Mouse (Mus musculus) liver, embryonic 13.5 days (tissue): ENCODE measurements around the gene Lrrc46. TPM values are rescaled to one million over a fixed set of nuclear protein-coding genes. Genes with fewer than 3 reads are reported as not detected.

ENCODE experiments used
- ATAC-seq: fragments of 200-750 bp; cut with Nextera tagmentation; 2 replicates; pipeline ENCODE4 v1.8.0; 2017; ENCODE audit warnings: low read depth, mild to moderate bottlenecking, moderate number of reproducible peaks, moderate library complexity
- DNase-seq: peaks from one replicate; pipeline ENCODE4 v3.0.0; 2022
- H3K27ac ChIP-seq: fragments of 300-500 bp; sonication (generic); 2 replicates; pipeline ENCODE4 v1.5.1; 2015; ENCODE audit warnings: moderate library complexity, mild to moderate bottlenecking, inconsistent platforms
- H3K27me3 ChIP-seq: fragments of 300-500 bp; sonication (generic); 2 replicates; pipeline ENCODE4 v1.6.1; 2015; ENCODE audit warnings: mild to moderate bottlenecking, inconsistent platforms
- H3K36me3 ChIP-seq: fragments of 300-500 bp; sonication (generic); 2 replicates; pipeline ENCODE4 v1.6.1; 2015; ENCODE audit warnings: mild to moderate bottlenecking, inconsistent platforms
- H3K4me1 ChIP-seq: fragments of 300-500 bp; sonication (generic); replicated peaks from 2 replicates; pipeline ENCODE4 v1.6.1; 2015; ENCODE audit warnings: inconsistent platforms
- H3K4me2 ChIP-seq: fragments of 300-500 bp; sonication (generic); 2 replicates; pipeline ENCODE4 v1.6.1; 2015; ENCODE audit warnings: inconsistent platforms, mild to moderate bottlenecking, moderate library complexity
- H3K4me3 ChIP-seq: fragments of 300-500 bp; sonication (generic); replicated peaks from 2 replicates; pipeline ENCODE4 v1.5.1; 2015; ENCODE audit warnings: mild to moderate bottlenecking, inconsistent platforms
- H3K9ac ChIP-seq: fragments of 300-500 bp; sonication (generic); 2 replicates; pipeline ENCODE4 v1.6.1; 2015; ENCODE audit warnings: mild to moderate bottlenecking, inconsistent platforms
- H3K9me3 ChIP-seq: fragments of 300-500 bp; sonication (generic); replicated peaks from 2 replicates; pipeline ENCODE4 v1.6.1; 2016; ENCODE audit warnings: inconsistent platforms
- WGBS: fragments of 180-500 bp; shearing (Covaris S2); methylation state at CpG from one replicate; pipeline ENCODE4 v1.1.7; 2015; ENCODE audit not compliant: insufficient replicate concordance; 5-methylcytosine and 5-hydroxymethylcytosine counted together
- polyA plus RNA-seq: library from polyadenylated mRNA; unstranded; fragments of >200 nt; fragmentation: Nextera tagmentation; extraction: Ambion mirVana; gene quantifications from 2 replicates; pipeline ENCODE4 v1.2.1, GENCODE M21; 2015

The Lrrc46 gene
- polyA plus RNA-seq, 1 experiment from 2014 or later = 0.38 TPM

GRCm38 (mm10) chr11:97069333-97069732 lies 28.1 kb upstream of the Lrrc46 start:
- no peaks in the 10 kb centered on the region for H3K9me3 ChIP-seq
- DNase-seq = no peak
- 56% methylated on average over 1 of the region's 1 CpGs for WGBS
- H3K27me3 ChIP-seq = no peaks in the 10 kb centered on the region
- peaks cover 10% of the 10 kb centered on the region for H3K36me3 ChIP-seq
- no peak overlapping the region for H3K4me3 ChIP-seq
- H3K4me1 ChIP-seq = no peaks in the 10 kb centered on the region
- no peak overlapping the region for H3K4me2 ChIP-seq
- H3K27ac ChIP-seq = no peak overlapping the region
- no peak for ATAC-seq
- H3K9ac ChIP-seq = no peak overlapping the region

DNA sequence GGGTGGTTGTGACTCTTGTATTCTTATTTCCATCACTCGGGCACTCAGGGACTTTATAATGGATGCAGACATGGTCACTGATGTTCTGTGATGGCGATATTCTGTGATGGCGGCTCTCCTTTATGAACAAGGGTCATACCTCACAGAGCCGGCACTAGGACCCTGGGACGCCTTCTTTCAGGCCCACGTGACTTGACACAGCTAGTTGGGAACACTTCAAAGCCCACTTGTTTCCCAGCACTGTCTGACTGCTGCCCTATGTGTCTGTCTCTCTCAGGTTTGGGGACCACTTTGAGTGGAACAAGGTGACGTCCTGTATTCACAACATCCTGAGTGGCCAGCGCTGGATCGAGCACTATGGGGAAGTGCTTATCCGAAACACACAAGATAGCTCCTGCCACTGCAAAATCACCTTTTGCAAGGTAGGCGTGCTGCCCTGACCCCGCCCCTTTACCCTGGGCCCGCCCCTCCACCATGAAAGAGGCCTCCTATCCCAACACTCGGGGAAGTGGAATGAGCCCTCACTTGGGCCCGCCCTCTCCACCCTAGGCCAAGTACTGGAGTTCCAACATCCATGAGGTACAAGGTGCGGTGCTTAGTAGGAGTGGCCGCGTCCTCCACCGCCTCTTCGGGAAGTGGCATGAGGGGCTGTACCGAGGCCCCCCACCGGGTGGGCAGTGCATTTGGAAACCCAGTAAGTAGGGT lies 25.6 kb upstream of the Lrrc46 start:
- ATAC-seq (0 out of 2 replicates have a peak, but pooled peaks have one; percentile 18), DNase-seq (no peak)
- no peak overlapping the region for H3K4me3 ChIP-seq
- H3K9me3 ChIP-seq = no peaks in the 10 kb centered on the region
- no peaks in the 10 kb centered on the region for H3K27me3 ChIP-seq
- no peak overlapping the region for H3K27ac ChIP-seq
- H3K4me1 ChIP-seq = 0 out of 2 replicates have a peak, but pooled peaks cover 3% of the 10 kb centered on the region
- H3K4me2 ChIP-seq = no peak overlapping the region
- 67% methylated on average over 22 of the region's 22 CpGs for WGBS
- H3K9ac ChIP-seq = no peak overlapping the region
- H3K36me3 ChIP-seq = peaks cover 10% of the 10 kb centered on the region

GRCm38 (mm10) chr11:97065538-97066295 lies 24.5 kb upstream of the Lrrc46 start:
- WGBS = 75% methylated on average over 12 of the region's 12 CpGs
- no peak overlapping the region for H3K4me2 ChIP-seq
- H3K4me3 ChIP-seq = no peak overlapping the region
- H3K9me3 ChIP-seq = no peaks in the 10 kb centered on the region
- H3K4me1 ChIP-seq = peaks cover 12% of the 10 kb centered on the region
- H3K9ac ChIP-seq = no peak overlapping the region
- DNase-seq (no peak), ATAC-seq (no peak)
- H3K27me3 ChIP-seq = no peaks in the 10 kb centered on the region
- H3K36me3 ChIP-seq = peaks cover 14% of the 10 kb centered on the region
- H3K27ac ChIP-seq = no peak overlapping the region

GRCm38 (mm10) chr11:97063921-97064295 lies 22.7 kb upstream of the Lrrc46 start:
- Histone ChIP-seq H3K36me3 (peaks cover 28% of the 10 kb centered on the region), H3K4me2 (no peak overlapping the region), H3K9me3 (no peaks in the 10 kb centered on the region), H3K27ac (no peak overlapping the region), H3K4me1 (peaks cover 12% of the 10 kb centered on the region), H3K4me3 (no peak overlapping the region), H3K27me3 (no peaks in the 10 kb centered on the region), H3K9ac (no peak overlapping the region)
- 76% methylated on average over 3 of the region's 3 CpGs for WGBS
- no peak for DNase-seq
- no peak for ATAC-seq

DNA sequence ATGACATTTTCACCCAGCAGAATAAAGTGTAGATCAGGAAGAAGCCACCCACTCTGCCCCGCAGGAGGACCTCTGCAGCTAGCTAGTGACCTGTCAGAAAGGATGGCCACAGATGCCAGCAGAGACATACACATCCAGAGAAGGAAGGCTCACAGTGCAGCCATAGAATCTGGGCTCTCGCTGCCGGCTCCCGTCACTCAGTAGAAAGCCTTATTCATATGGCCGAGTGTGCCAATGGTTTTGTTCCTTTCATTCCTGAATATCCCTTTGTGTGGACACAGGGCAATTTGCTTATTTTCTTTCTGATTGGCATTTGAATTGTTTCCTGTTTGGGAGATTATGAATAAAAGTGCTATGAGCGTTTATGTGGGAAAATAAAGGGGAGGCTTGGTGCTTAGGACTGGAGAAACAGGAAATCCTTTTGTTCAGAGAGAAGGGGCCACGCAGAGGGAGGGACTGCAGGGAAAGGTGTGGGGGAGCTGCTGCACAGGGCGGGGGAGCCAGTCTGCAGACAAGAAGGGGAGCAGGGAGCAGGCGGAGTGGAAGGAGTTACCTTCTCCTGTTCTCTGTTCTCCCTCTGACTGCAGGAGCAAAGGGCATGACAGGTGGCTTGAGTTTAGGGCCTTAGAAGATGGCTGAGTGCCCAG lies 22.2 kb upstream of the Lrrc46 start:
- H3K9ac ChIP-seq = no peak overlapping the region
- 53% methylated on average over 9 of the region's 9 CpGs for WGBS
- no peak overlapping the region for H3K4me3 ChIP-seq
- H3K9me3 ChIP-seq = no peaks in the 10 kb centered on the region
- H3K4me2 ChIP-seq = no peak overlapping the region
- H3K36me3 ChIP-seq = peaks cover 29% of the 10 kb centered on the region
- H3K27ac ChIP-seq = no peak overlapping the region
- H3K4me1 ChIP-seq = peaks cover 12% of the 10 kb centered on the region
- ATAC-seq (no peak), DNase-seq (no peak)
- H3K27me3 ChIP-seq = no peaks in the 10 kb centered on the region

- Histone ChIP-seq H3K4me2 (peak overlapping the region; percentile 85), H3K9me3 (no peaks in the 10 kb centered on the region), H3K4me3 (peak overlapping the region; percentile 71), H3K27ac (no peak overlapping the region), H3K9ac (peak overlapping the region; percentile 80), H3K27me3 (no peaks in the 10 kb centered on the region), H3K4me1 (peaks cover 28% of the 10 kb centered on the region), H3K36me3 (peaks cover 52% of the 10 kb centered on the region)
- WGBS = 18% methylated on average over 11 of the region's 11 CpGs
- ATAC-seq = peak; percentile 77
- peak; percentile 67 for DNase-seq
Observed at GRCm38 (mm10) chr11:97052219-97052646, 11.0 kb upstream of the Lrrc46 start.

GRCm38 (mm10) chr11:97050944-97051586 lies 9.9 kb upstream of the Lrrc46 start:
- no peaks in the 10 kb centered on the region for H3K27me3 ChIP-seq
- peaks cover 28% of the 10 kb centered on the region for H3K4me1 ChIP-seq
- H3K9ac ChIP-seq = peak overlapping the region; percentile 80
- H3K36me3 ChIP-seq = peaks cover 50% of the 10 kb centered on the region
- H3K9me3 ChIP-seq = no peaks in the 10 kb centered on the region
- peak overlapping the region; percentile 71 for H3K4me3 ChIP-seq
- DNase-seq (no peak), ATAC-seq (peak; percentile 6; the same call in 1 of the 2 replicates)
- H3K27ac ChIP-seq = peak overlapping the region; percentile 71
- WGBS = 12% methylated on average over 13 of the region's 13 CpGs
- H3K4me2 ChIP-seq = peak overlapping the region; percentile 85

DNA sequence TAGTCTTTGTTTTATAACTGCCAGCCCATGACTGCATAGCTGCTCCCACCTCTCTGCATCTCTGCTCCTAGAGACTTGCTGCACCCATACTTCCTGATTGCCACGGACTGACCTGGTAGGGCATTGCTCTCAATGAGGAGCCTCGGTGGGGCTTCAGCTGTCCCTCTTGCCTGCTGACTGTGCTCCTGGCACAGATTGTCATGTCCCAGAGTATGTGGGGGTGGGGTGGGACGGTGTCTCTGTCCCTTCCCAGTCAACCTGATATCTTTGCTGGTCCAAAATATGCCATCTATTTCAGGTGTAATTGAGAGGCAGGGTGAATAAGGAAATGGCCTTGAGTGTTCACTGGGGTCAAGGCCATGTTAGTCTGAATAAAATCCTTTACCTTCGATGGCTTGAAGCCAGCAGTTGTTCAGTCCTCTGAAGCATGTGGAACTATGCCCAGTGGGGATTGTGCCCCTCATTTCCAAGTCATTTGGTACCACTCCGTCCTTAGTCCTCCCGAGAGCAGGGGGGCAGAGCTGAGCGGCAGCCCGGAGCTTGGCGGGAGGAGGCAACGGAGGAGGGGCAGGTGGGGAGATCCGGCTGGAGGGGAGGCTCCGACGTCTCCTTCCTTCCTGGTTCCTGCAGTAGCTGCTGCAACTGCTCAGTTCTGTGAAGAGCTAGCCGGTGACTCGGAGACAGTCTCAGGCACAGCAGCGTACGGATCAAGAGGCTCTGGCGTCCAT lies 9.2 kb upstream of the Lrrc46 start, which contains the start of gene Osbpl7:
Gene Osbpl7, plus strand, starts transcription at position 413 of the 728 bp plus-strand sequence.
- Histone ChIP-seq H3K4me3 (peak within 1 kb of the TSS; percentile 71), H3K36me3 (peaks cover 50% of the 10 kb centered on the region), H3K9me3 (no peaks in the 10 kb centered on the region), H3K4me1 (peaks cover 28% of the 10 kb centered on the region), H3K27me3 (no peaks in the 10 kb centered on the region), H3K27ac (peak within 1 kb of the TSS; percentile 71), H3K9ac (peak within 1 kb of the TSS; percentile 80), H3K4me2 (peak within 1 kb of the TSS; percentile 85)
- DNase-seq = peak; percentile 50
- peak; percentile 63 for ATAC-seq
- 6% methylated on average over 18 of the region's 18 CpGs for WGBS

DNA sequence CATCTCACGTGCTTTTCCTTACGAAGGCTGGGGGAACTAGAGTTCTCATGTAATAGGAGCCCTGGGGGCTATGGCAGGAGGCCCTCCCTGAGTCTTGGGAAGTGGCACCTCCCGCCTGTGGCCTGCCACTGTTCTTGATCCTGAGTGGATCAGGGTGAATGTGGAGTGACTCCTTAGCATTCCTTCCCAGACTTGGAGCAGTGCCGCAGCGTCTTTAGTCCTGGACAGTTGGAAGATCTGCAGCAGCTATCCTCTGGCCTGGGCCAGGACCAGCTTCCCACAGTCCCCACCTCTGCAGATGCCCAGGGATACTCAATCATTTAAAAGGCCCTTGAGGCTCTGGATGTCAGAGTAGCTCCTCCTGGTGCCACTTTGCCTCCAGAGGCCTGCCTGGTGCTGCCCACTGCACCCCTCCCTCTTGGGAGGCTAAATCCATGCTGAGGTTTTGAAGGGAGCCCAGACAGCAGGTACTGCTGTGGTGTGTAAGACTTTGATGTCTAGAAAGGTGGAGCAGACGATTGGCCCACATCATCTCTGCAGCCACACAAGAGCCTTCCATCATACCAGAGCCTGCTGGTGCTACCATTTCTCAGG lies 8.4 kb upstream of the Lrrc46 start:
- WGBS = 70% methylated on average over 6 of the region's 6 CpGs
- peak overlapping the region; percentile 85; the same call in 1 of the 2 replicates for H3K4me2 ChIP-seq
- ATAC-seq (no peak), DNase-seq (no peak)
- no peak overlapping the region for H3K9ac ChIP-seq
- no peaks in the 10 kb centered on the region for H3K9me3 ChIP-seq
- H3K27me3 ChIP-seq = no peaks in the 10 kb centered on the region
- peaks cover 28% of the 10 kb centered on the region for H3K4me1 ChIP-seq
- H3K27ac ChIP-seq = no peak overlapping the region
- no peak overlapping the region for H3K4me3 ChIP-seq
- H3K36me3 ChIP-seq = peaks cover 48% of the 10 kb centered on the region

- H3K27ac ChIP-seq = no peak overlapping the region
- H3K4me3 ChIP-seq = no peak overlapping the region
- H3K36me3 ChIP-seq = peaks cover 46% of the 10 kb centered on the region
- DNase-seq (no peak), ATAC-seq (no peak)
- H3K4me2 ChIP-seq = no peak overlapping the region
- peaks cover 31% of the 10 kb centered on the region for H3K4me1 ChIP-seq
- WGBS = 82% methylated on average over 8 of the region's 8 CpGs
- H3K9me3 ChIP-seq = no peaks in the 10 kb centered on the region
- no peak overlapping the region for H3K9ac ChIP-seq
- no peaks in the 10 kb centered on the region for H3K27me3 ChIP-seq
Observed at GRCm38 (mm10) chr11:97048090-97048650, 7.0 kb upstream of the Lrrc46 start.
